Mouse (Mus musculus) small intestine, adult 2 months (tissue): ENCODE measurements at regions not wholly inside any gene's neighbourhood (a gene's known extent, or its start where the extent isn't known, plus 50 kb on each side); places are given as distances from the start of the nearest gene placed in this dataset.
"Not testable (repeated sequence)": the region's sequence is repeated elsewhere in the genome, so short reads cannot be mapped to it uniquely, and the experiment has no call there.

Experiments
- H3K27ac ChIP-seq: fragments of 200-500 bp; 2 replicates; pipeline ENCODE4 v1.5.1; 2012; ENCODE audit warnings: low read depth, low read length, control low read depth, inconsistent platforms; ENCODE audit not compliant: insufficient read depth
- H3K27me3 ChIP-seq: fragments of 200-500 bp; 2 replicates; pipeline ENCODE4 v1.6.1; 2012; ENCODE audit warnings: mild to moderate bottlenecking, moderate library complexity, low read length, inconsistent platforms; ENCODE audit not compliant: control insufficient read depth, insufficient read depth
- H3K36me3 ChIP-seq: fragments of 200-500 bp; 2 replicates; pipeline ENCODE4 v1.6.1; 2012; ENCODE audit warnings: mild to moderate bottlenecking, low read length, control low read depth, inconsistent platforms; ENCODE audit not compliant: control insufficient read depth, insufficient read depth
- H3K4me1 ChIP-seq: fragments of 200-500 bp; 2 replicates; pipeline ENCODE4 v1.6.1; 2012; ENCODE audit warnings: low read length, inconsistent platforms, mixed read lengths; ENCODE audit not compliant: control insufficient read depth, insufficient read depth, insufficient read length
- H3K4me3 ChIP-seq: fragments of 200-500 bp; 2 replicates; pipeline ENCODE4 v1.5.1; 2012; ENCODE audit warnings: low read depth, mild to moderate bottlenecking, control low read depth, inconsistent platforms, low read length, moderate library complexity
- CTCF ChIP-seq: fragments of 200-500 bp; IDR thresholded peaks from 2 replicates; pipeline ENCODE4 v1.5.1; 2012; ENCODE audit warnings: low read depth, mild to moderate bottlenecking, control low read depth, inconsistent platforms, low read length, moderate library complexity, mixed read lengths; ENCODE audit not compliant: insufficient replicate concordance, insufficient read length; ENCODE audit errors: extremely low read depth
- POLR2A ChIP-seq: fragments of 200-500 bp; IDR thresholded peaks from 2 replicates; pipeline ENCODE4 v1.6.1; 2012; ENCODE audit warnings: low read depth, mild to moderate bottlenecking, control low read depth, inconsistent platforms, low read length, moderate library complexity
- WGBS: fragments of 180-500 bp; shearing (Covaris S2); methylation state at CpG from one replicate; pipeline ENCODE4 v1.1.7; 2018; 5-methylcytosine and 5-hydroxymethylcytosine counted together

DNA sequence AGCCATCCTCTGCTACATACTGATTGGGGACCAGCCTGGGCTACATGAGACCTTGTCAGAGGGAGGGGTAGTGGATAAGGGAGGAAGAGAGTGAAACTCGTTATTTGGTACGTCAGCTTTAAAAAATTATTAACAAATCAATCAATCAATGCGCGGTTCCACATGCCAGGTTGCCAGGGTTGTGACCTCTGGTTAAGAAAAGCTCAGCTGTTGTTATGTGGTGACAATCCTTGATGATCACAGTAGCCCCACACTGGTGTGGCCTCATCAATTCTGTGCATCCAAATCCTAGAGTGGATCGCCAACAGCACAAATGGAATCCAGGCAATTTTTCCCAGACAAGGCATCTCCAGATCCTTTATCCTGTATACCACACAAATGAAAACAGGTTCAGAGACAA, 74.3 kb upstream of the Cdk6 start:
- no peak for TF ChIP-seq CTCF
- no peak for TF ChIP-seq POLR2A
- 64% methylated on average over 5 of the region's 5 CpGs for WGBS
- H3K36me3 ChIP-seq, result no peaks in the 10 kb centered on the region
- H3K27me3 ChIP-seq, result no peaks in the 10 kb centered on the region
- H3K4me3 ChIP-seq, result no peak overlapping the region
- no peak overlapping the region for H3K27ac ChIP-seq
- peaks cover 5% of the 10 kb centered on the region; the same call in 1 of the 2 replicates for H3K4me1 ChIP-seq

DNA sequence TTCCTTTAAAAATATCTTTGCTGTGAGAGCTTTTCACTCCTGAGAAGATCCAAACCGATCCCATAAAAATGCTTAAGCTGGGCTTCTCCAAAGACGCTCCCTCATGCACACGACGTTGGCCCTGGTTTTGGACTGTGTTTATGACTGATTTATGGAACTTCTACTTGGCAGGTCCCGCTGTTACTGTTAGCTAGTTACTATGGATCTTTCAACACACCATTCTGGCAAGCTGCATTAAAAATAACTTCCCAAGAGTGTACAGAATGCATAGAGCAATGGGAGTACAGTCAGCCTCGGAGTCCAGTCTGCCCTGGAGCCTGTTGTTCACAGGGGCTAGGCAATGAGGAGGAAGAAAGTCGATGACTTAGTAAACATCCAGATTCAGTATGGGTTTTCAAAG, 71.5 kb upstream of the Cdk6 start:
- Histone ChIP-seq H3K4me1 (peaks cover 5% of the 10 kb centered on the region; the same call in 1 of the 2 replicates), H3K27me3 (no peaks in the 10 kb centered on the region), H3K36me3 (no peaks in the 10 kb centered on the region), H3K4me3 (no peak overlapping the region), H3K27ac (no peak overlapping the region)
- WGBS, result 14% methylated on average over 7 of the region's 7 CpGs
- no peak for TF ChIP-seq CTCF
- no peak for TF ChIP-seq POLR2A

DNA sequence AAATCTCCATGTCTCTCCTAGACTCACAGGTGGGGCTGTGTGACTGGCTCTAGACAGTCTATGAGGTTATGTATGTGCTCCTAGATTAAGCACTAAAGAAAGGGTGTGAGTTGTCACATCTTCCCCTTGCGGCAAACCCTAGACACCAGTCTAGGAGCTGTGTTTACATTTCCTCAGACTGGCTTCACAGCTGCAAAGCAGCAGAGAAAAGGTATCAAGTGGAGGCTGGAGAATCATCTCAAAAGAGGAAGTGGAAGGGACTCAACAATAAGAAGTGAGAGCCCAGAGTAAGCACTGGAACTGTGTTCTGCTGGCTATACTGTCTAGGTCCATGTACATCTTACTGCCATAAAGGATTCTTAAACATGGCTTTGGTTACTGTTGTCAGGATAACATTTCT, 68.1 kb upstream of the Cdk6 start:
- 30% methylated on average over 1 of the region's 1 CpGs for WGBS
- not testable (repeated sequence) for H3K27ac ChIP-seq, H3K4me3 ChIP-seq, H3K4me1 ChIP-seq, H3K36me3 ChIP-seq, H3K27me3 ChIP-seq

DNA sequence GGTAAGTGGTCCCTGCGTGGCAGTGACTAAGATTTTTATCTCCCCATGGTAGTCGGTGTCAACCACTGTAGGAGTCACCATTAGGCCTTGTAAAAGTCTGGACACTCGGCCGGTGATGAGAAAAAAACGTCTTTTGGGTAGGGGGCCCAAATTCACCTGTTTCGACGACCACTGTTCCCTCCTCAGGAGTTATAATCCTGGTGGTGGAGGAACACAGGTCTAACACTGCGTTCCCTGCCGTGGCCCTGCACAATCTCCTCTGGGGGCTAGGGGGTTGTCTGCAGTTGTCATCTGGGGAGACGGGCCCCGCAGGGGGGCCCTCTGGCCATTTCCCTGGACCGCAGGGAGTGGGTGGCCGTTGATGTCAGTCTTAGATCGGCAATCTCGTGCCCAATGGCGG, 64.0 kb upstream of the Cdk6 start:
- WGBS, result 93% methylated on average over 16 of the region's 16 CpGs
- H3K27me3 ChIP-seq, H3K4me3 ChIP-seq, H3K27ac ChIP-seq, H3K4me1 ChIP-seq, H3K36me3 ChIP-seq: not testable (repeated sequence)

DNA sequence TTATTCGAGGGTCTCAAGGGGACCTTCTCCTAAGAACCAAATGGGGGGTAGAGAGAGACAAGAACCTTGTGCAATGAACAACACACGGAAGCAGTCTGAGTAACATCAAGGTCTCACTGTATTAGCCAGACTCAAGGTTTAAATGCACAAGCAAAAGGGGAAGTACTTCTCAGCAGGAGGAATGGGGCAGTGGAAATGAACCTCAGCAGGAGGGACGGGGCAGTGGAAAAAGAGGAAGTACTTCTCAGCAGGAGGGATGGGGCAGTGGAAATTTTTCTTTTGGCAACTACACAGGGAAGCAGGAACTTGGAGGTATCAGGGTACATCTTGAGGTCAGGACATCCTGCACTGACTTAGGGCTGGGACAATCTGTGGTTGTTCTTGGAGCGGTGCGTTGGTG, 62.3 kb upstream of the Cdk6 start:
- WGBS, result 94% methylated on average over 5 of the region's 5 CpGs
- H3K4me1 ChIP-seq, H3K36me3 ChIP-seq, H3K27me3 ChIP-seq, H3K4me3 ChIP-seq, H3K27ac ChIP-seq: not testable (repeated sequence)

DNA sequence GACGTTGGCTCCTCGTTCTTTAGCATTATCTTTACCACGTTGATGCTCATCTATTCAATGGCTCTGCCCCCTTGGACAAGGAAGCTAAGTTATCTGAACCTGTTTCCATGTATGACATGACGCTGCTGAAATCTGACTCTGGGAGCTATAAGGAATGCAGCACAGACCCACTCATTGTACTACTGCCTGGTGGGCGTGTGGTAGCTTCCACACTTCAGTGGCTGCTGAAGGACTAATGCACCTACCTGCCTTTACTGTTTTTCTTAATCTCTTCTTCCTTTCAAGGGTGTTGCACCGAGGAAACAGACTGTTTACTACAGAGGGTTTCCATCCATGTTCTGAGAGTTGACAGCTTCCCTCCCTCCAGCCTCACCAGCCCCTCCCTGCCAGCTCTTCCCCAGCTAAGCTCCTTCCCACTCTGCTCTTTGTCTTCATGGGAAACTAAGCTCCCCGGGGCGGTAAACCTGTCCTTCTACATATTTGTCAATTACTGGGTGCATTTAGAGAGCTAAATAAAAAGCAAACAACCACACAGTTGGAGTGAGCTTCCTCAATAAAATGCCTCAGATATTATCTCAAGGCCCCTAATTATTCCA, 59.3 kb upstream of the Cdk6 start:
- H3K27me3 ChIP-seq, H3K4me3 ChIP-seq, H3K27ac ChIP-seq, H3K36me3 ChIP-seq, H3K4me1 ChIP-seq: not testable (repeated sequence)
- WGBS, result 72% methylated on average over 8 of the region's 8 CpGs

DNA sequence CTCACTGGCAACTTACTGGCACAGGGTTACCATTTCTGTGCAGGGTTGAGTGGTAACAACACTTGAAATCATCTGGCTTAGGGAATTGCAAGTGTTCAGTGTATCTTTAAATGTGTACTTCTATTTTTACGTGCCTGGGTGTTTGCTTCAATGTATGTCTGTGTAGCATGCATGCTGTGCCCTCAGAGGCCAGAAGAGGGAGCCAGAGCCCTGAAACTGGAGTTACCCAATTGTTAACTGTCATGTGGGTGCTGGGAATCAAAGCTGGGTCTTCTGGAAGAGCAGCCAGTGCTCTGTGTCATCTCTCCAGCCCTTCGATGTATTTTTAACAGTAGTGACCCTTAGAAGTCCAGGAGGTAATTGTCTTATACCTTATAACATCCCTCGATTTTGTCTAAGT, 58.2 kb upstream of the Cdk6 start:
- Histone ChIP-seq H3K27ac (no peak overlapping the region), H3K4me3 (no peak overlapping the region), H3K4me1 (no peaks in the 10 kb centered on the region), H3K27me3 (no peaks in the 10 kb centered on the region), H3K36me3 (no peaks in the 10 kb centered on the region)
- TF ChIP-seq POLR2A (no peak), CTCF (no peak)
- WGBS, result 98% methylated on average over 3 of the region's 3 CpGs

DNA sequence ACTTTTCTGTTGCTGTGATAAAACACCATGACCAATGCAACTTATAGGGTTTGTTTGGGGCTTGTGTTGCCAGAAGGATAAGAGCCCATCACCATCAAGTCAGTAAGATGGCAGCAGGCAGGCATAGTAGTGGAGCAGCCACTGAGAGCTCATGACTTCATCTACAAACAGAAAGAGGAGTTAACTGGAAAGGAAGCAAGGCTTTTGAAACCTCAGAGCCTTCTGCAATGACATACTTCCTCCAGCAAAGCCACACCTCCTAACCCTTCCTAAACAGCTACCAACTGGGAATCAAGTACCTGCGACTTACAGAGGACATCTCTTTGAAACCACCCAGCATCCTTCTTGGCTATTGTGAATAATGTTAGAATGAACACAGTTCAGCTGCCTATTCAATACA, 57.0 kb upstream of the Cdk6 start:
- H3K36me3 ChIP-seq, H3K27me3 ChIP-seq, H3K4me1 ChIP-seq, H3K4me3 ChIP-seq, H3K27ac ChIP-seq: not testable (repeated sequence)
- 94% methylated on average over 1 of the region's 1 CpGs for WGBS

DNA sequence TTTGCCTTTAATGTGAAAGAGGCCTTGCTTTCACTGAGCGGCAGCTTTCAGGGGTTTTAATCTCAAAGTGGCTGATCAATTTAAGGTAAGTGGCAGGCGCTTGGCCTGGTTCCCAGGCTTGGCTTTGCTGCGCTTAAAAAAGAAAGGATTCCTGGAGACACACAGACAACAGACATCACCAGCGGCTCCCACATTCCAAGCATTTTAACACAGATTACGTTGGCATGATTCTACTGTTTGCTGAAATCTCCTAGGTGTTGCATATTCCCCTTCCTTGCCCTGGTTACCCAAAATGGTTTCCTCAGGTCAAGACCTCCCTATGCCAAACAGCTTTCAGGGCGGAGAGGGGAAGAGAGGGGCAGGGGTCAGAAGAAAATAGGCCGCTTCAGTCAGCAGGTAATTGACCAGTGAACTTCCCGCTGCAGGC, 51.3 kb upstream of the Cdk6 start:
- WGBS, result 54% methylated on average over 8 of the region's 8 CpGs
- not testable (repeated sequence) for H3K27ac ChIP-seq, H3K27me3 ChIP-seq, H3K4me1 ChIP-seq, H3K4me3 ChIP-seq, H3K36me3 ChIP-seq
